Mouse (Mus musculus) urinary bladder, postnatal 36 days (tissue): ENCODE results near the gene Frmpd4.

Source experiments
- DNase-seq, 2 experiments: peaks; one replicate each; pipeline ENCODE4 v3.0.0; 2022; ENCODE audit warnings: low spot score in 2 of 2, mixed read lengths in 1 of 2

Frmpd4 gene

DNA sequence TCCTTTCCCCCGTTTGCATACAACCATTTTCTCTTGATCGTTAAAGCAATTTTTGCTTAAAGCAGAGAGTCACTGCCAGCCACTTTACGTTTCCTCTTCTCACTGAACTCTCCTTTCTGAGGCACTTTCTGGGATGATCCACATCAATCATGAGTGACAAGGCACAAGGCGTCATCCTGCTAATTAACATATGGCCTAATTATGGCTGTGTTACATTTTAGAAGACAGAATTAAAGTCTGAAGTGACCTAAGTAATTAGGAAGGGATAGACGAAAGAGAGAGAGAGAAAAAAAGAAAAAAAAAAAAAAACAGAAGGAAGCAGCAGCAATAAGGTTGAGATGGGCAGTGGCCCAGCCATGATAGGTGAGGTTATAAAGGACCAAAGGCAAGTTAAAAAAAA lies at the start of gene Frmpd4:
TSS of gene Frmpd4 (minus strand) at position 101 of the 400 bp plus-strand sequence.
- no peak for DNase-seq

DNA sequence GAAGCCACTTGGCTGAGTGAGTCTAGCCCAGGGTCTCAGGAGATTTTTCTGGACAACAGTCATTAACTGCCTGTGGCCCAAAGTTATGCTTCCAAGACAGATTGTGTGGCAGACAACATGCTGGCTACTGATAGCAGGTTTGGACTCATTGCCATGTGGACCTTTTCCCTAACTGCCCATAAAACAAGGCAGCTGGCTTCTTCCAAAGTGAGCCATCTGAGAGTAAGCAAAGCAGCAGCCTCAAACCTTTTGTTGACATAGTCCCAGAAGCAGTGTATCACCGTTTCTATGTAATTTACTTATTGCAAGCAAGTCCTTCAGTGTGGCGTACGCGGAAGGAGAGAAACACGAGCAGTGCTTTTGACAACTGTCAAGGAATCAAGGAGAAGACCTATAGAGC lies 18.2 kb upstream of the Frmpd4 start:
- no peak for DNase-seq

DNA sequence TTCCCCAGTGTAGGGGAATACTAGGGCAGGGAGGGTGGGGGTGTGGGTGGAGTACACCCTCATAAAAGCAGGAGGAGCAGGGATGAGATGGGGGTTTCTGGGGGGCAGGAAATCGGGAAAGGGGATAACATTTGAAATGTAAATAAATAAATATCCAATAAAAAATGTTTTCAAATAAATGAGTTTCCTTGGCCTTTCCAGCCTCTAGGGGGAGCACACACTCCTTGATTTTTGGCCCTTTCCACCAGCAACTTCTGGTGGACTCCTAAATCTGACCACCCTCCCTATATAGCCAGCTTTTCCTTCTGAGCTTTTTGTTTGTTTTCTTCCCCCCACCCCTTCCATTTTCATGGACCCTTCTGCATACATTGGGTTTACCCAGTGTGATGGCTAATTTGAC lies 7.3 kb upstream of the Frmpd4 start:
- DNase-seq, result no peak

DNA sequence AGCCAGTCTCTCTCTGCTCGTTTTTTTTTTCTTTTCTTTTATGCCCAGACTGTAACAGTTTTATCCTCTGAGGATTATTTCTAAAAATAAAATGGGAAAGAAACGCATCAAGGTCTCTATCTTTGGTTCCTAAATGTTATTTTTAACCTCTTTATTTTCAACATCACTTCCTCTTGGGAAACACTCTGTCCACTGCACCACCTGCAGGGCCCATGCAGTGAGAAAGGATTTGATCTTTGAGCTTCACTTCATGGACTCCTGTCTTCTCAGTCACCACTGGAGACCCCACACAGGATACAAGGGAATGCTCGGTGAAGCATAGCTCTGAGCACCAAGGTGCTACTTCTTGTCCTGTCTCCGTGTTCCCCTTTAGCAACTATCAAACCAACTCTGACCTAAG lies 5.2 kb downstream of the Frmpd4 start:
- DNase-seq, result no peak

DNA sequence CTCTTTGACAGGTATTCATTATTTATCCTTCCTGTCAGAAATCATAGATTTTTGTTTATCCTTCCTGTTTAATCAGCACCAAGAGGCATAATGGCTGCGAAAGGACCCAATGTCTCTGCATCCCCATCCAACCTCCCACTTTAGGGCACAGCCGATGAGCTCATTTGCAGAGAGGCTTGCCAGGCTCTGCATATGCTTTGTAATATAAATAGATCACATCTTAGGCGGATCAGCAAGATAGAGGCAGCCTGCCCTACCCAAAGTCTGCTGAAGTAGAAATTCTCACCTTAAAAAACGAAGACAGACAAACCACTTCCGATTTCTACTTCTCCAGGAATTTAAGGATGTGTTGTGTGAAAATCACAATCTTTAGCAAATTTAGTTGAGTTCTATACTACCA lies 7.8 kb downstream of the Frmpd4 start:
- no peak for DNase-seq

DNA sequence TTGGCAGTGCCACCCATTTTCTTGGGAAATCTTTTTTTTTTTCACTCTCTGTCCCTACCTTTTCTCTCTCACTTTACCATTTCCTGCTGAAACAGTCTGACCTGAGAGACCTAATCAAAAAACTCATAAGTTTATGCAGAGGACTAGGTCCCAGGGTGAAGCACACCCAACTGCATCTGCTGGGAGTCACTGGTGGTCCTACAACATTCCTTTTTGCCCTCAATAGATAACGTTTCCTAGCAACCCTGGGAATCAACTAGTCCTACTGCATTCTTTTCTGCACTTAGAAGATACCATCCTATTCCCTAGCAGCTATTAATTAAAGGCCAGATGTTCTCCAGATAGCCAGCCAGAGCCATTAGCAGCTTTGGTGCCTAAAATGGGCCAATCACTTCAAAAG lies 71.8 kb downstream of the Frmpd4 start:
- DNase-seq, result no peak

DNA sequence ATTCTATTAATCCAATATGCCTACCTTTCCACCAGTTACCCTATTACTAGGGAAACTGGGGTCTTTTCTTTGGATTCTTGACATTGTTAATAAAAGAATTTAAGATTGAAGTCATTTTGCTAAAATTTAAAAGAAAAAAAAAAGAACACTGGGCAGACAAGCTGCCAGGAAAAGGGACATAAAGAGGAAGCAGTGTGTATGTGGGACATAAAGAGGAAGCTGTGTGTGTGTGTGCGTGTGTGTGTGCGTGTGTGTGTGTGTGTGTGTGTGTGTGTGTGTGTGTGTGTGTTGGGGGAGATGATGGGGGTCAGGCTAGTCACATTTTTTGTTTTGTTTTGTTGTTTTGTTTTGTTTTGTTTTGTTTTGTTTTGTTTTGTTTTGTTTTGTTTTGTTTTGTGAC lies 121.8 kb downstream of the Frmpd4 start:
- DNase-seq, result no peak

DNA sequence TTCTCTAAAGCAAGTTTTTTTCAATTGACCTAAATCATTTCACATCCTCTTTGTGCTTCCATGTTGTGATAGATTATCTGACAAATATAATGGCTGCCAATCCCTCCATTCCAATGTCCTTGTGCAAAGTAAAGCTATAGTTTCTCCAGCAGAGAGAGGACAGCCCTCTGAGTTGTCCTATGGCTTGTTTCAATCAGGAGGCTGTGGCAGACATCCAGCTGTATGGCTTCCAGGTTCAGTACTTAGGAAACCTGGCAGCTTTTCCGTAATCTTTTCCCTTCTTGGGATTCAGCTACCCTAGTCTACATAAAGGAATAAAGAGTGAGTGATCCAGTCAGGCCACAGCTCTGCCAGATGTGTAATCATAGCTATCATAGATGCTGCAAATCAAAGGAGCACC lies 145.8 kb downstream of the Frmpd4 start:
- DNase-seq, result no peak

DNA sequence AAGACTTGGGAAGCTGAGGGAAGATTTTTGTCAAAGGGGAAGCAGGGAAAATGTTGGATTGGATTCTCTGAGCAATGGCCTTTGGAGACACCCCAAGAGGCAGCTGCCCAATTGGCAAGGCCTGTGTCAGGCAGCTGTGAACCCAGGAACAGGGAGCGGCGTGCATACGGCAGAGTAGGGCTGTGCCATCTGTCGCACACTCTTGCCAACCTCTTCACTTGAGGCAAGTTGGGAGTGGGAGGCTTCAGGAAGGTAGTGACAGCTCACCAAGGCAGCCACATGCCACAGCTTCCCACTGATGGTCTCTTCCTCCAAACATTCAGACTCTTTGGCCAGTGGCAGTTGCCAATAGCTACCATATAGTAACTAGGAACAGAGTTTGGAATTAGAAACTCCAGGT lies 147.2 kb downstream of the Frmpd4 start:
- DNase-seq, result no peak

DNA sequence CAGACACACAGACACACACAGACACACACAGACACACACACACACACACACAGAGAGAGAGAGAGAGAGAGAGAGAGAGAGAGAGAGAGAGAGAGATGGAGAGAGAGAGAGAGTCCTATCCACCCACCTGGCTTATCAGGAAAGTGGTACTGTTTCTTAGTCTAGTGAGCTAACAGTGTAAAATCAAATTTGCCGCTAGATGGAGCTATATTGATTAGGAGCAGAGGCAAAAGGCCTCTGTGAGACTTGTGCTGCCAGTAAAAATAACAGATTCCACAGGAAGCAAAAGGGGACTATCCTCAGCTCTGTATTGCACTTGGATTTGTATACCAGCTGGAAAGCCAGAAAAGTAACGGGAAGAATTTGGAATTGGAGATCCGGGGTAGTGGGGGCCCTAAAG lies 161.6 kb downstream of the Frmpd4 start:
- DNase-seq, result no peak

DNA sequence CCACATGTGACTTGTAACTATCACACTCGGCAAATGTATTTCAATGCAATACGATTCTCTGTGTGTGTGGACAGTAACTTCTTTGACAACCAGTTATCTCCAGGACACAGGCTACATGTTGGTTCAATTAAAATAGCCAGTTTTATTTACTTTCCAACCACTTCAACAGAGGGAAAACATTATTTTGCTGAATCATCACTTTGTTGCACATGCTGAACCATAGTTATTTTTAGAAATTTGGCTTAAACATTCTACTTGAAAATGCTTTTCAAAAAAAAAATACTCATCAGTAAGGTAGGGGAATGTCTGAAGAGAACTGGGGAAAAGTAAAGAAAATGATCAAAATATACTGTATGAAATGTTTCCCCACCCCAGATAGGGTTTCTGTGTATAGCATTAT lies 173.5 kb downstream of the Frmpd4 start:
- no peak for DNase-seq

DNA sequence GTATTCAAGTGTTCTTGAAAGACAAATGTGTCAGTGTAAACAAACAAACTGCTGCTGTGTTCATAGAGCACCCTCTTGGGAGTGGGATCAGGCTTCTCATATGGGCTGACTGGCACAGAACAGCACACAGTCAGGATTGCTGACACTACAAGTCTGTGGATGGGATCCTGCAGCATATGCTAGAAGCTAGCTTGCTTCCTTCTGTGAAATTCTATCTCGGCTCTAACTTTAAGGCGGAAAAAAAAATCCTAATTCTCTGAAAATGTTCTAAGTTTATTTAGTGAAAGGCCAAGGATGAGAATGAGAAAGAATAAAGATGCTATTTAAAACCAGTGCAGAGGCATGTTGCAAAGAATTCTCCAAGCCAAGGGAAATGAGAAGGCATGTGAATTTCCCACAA lies 226.6 kb downstream of the Frmpd4 start:
- DNase-seq, result no peak

DNA sequence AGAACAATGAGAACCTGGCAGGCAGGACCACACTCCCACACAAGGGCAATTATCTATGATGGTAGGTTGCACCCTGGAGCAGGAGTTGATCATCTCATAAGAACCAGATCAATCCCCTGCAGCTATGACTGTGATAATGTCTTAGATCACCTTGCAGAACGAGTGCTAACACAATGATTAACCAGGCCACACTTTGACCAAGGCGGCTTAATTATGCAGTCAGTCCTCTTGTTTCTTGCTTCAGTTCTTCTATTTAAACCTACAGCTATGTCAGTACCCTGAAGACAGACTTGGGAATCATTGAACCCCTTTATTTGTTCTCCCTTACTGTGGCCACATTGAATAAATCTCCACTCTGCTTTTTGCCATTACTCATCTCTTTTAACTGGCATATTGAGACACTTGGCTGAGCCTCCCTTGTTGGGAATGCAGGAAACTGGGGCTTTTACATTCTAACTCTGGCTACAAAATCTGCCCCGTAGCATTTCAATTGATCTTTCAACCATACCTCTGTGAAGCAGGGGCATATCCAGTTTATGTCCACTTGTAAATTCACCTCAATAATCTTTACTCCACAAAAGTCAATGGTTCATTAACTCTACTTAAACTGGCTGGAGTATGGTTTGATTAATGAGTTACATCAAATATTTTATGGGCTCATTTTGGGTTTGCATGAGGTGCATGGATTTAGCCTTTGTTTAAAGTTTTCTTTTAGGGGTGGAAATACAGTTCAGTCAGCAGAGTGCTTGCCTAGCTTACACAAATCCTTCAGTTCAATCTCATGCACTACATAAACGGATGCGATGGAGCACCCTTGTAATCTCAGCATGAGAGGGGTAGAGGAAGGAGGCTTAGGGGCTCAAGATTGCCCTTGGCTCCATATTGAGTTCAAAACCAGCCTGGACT lies 227.5 kb downstream of the Frmpd4 start:
- DNase-seq, result no peak

DNA sequence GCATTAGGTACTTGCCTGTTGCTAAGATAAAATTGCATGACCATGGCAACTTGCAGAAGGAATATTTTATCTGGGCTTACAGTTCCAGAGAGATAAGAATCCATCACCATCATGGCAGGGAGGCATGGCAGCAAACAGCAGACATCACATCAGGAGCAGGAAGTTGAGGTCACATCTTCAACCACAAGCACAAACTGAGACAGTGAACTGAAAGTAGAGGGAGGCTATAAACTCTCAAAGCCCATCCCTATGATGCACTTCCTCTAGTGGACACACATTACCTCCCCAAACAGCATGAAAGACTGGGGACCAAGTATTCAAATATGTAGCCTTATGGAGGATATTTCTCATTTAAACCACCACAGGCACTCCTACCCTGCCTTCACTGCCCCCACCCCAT lies 238.8 kb downstream of the Frmpd4 start:
- DNase-seq, result no peak

DNA sequence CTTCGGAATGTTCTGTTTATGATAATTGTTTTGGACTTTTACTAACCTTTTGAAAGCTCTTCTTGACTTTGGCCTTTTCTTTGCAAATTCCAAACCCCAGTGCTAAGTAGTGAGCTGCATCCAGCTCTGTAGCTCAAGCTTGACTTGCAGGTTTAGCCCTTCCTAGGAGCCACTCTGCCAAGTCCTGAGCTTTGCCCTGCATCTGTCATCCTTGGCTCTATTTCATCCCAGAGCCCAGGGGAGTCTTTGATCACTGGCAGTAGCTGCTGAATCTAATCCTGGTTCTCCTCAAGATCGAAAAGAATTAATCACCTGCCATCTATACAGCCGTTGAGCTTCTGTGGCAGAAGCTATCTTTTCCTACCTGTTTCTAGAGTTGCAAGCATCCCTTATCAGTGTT lies 251.9 kb downstream of the Frmpd4 start:
- DNase-seq, result no peak

DNA sequence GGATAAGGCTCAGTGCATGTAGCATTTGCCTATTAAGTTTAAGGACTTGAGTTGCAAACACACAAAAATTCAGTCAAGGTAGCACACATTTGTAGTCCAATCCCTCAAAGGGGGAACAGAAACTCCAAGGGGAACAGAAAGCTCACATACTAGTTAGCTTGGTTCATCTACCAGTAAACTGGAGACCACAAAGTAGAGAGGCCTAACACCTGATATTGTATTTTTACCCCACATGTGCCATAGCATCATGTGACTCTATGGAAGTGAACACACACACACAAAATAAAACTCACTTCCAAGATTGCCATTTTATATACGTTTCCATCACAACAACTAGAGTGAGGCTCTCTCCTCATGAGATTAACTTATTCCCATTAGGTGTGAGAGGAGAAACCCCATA lies 264.9 kb downstream of the Frmpd4 start:
- DNase-seq, result no peak

DNA sequence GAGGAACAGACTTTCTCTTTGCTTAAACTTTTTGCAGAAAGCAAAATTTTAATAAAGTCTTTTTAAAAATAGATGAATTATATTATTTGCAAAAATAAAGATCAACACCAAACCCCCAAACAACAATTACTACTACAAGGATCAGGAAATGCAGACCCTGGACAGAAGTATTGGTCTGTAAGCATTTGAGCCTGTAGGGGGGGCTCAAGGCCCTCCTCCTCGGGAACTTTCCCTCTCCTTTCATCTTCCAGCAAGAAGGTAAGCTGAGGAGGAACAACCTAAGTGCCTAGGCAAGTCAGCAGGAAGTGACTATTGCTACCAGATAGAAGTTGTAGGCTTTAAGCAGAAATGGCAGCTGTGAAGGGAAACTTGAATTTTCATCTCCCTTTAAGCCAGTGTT lies 266.9 kb downstream of the Frmpd4 start:
- no peak for DNase-seq

DNA sequence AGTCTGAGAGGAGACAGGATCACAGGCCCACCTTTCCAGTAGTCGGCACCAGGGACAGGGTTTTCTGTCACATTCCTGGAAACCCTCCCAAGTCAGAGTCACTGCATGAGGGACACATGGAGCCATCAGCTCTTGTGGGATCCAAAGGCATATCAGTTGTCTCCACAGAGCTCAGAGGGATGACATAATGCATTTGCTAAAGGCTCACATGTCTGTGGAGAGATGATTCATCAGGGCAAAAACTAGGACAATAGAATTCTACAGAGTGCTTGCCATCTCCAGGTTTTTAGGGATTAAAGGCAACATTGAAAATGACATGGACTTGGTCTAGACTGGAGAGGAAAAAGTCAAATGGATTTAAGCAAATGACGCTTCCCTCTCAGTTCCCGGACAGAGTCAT lies 284.5 kb downstream of the Frmpd4 start:
- no peak for DNase-seq

DNA sequence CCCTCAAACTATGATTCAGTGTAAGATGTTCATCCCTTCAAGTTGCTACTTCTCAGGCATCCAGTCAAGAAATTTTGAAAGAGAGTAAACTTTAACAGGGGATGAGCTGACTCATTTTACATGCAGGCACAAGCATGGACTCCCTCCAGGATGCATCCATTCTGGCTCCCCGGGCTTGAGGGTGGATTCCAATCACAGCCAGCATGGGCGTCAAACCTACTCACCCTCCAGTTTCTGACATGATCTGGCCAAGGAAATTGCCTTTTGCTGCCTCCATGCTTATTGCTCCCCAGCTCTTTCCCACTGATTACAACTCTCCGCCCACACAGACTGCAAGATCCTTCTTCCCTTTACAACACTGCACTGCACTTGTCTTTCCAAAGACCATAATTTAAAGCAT lies 370.0 kb downstream of the Frmpd4 start:
- no peak for DNase-seq

DNA sequence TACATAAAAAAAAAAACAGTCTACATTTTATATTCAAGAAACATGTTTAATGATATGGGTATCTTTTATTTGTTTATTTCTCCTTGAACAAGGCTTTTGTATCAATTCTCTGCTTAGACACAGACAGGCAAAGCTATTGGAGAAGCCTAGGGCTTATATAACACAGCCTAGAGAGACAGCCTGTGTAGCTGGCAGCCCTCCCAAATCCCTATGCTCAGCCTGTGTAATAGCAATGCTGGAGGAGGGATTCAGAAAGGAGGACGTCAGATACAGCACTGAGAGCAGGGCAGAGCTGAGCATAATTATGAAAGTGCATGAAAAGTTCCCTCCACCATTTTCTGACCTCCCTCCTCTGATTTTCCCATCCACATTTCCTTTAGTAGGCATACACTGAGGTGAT lies 385.1 kb downstream of the Frmpd4 start:
- no peak for DNase-seq

DNA sequence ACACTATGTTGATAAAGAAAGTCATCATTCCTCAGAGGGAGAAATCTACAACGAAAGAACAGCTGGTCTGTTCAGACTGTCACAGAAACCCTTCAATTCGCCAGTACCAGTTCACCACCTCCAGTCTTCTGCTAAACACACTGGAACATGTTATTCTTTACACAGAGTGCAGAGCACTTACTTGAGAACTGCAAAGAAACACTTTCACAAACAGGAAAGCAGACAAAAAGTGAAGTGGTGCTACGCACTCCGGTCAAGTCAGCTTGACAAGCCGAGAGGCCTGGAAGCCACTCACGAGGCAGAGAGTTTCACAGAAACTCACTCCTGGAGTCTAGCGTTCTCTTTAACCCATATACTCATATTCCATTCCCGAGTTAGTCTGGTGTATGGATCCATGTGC lies 387.5 kb downstream of the Frmpd4 start:
- no peak for DNase-seq

DNA sequence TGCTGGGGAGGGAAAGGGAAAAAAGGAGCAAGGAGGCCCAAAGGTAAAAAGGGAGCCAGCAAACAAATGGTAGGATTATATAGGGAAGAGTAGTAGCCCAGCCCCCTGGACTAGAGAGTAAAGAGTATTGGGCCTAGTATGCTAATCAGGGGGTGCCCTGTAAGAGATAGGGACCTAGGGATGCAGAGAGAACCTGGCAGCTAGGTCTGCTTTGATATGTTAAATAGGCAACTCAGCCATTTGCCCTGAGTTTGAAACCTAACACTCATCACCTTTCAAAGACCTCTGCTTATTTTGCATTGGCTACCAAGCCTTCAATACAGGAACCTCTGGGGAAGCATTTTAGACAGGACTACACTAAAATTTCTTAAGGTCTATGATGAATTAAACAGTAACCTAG lies 414.0 kb downstream of the Frmpd4 start:
- DNase-seq, result no peak

DNA sequence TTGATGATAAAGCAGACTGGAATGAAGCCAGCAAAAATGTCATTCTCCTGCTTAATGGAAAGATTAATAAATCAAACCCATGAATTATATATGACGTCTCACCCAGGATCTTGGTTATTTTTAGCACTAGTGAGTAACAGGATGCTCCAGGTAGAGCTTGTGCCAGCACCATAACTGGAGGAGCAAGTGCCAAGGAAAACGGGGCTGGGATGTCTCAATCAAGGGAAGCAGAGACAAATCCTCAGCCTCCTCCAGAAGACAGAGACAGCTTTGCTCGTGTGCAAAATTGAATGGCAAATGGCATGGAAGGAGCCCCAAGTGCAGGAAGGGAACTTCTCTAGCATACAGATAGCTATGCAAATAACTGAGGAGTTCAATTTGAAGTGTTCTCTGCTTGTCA lies 418.2 kb downstream of the Frmpd4 start:
- no peak for DNase-seq

DNA sequence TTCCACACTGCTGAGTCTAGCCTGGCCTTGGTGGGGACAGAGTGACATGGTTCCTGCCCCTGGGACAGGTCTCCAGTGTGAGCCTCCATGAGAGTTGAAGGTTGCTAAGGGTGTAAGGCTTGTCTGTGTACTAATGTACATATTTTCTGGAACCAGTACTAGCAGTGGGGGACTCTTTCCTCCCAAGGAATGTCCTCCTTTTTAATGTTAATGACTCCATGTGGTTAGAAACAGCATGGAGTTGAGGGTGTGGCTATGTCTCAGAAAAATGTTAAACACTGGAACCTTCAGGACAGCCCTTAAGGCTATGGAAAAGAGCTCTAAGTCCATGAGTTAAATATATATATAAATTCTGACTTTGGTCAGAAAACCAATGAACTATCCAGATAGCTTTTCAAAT lies 436.0 kb downstream of the Frmpd4 start:
- DNase-seq, result no peak
